Mouse (Mus musculus) stomach, embryonic 16.5 days (tissue): ENCODE results near the gene Tmem106a. TPM values are rescaled to one million over a fixed set of nuclear protein-coding genes. Genes with fewer than 3 reads are reported as not detected.
"Not testable (repeated sequence)": the region's sequence is repeated elsewhere in the genome, so short reads cannot be mapped to it uniquely, and the experiment has no call there.

Experiments
- ATAC-seq: fragments of 200-750 bp; cut with Nextera tagmentation; 2 replicates; pipeline ENCODE4 v1.8.0; 2017; ENCODE audit warnings: moderate number of reproducible peaks, moderate TSS enrichment; ENCODE audit not compliant: insufficient read depth, low FRiP score
- H3K27ac ChIP-seq: fragments of 300-500 bp; sonication (generic); 2 replicates; pipeline ENCODE4 v1.5.1; 2014; ENCODE audit warnings: low read length
- H3K27me3 ChIP-seq: fragments of 300-500 bp; sonication (generic); 2 replicates; pipeline ENCODE4 v1.6.1; 2014; ENCODE audit warnings: low read length, control low read depth, mixed read lengths; ENCODE audit not compliant: control insufficient read depth, insufficient read depth
- H3K36me3 ChIP-seq: fragments of 300-500 bp; sonication (generic); 2 replicates; pipeline ENCODE4 v1.6.1; 2014; ENCODE audit warnings: low read length; ENCODE audit not compliant: control insufficient read depth, insufficient read depth
- H3K4me1 ChIP-seq: fragments of 300-500 bp; sonication (generic); 2 replicates; pipeline ENCODE4 v1.6.1; 2014; ENCODE audit warnings: low read length, control low read depth, mixed read lengths; ENCODE audit not compliant: control insufficient read depth, insufficient read depth
- H3K4me2 ChIP-seq: fragments of 300-500 bp; sonication (generic); 2 replicates; pipeline ENCODE4 v1.6.1; 2014; ENCODE audit warnings: low read depth, low read length, mixed read lengths
- H3K4me3 ChIP-seq: fragments of 300-500 bp; sonication (generic); replicated peaks from 2 replicates; pipeline ENCODE4 v1.5.1; 2014; ENCODE audit warnings: mild to moderate bottlenecking, low read length
- H3K9ac ChIP-seq: fragments of 300-500 bp; sonication (generic); 2 replicates; pipeline ENCODE4 v1.6.1; 2014; ENCODE audit warnings: low read length
- H3K9me3 ChIP-seq: fragments of 300-500 bp; sonication (generic); replicated peaks from 2 replicates; pipeline ENCODE4 v1.6.1; 2016; ENCODE audit warnings: low read length, control low read depth; ENCODE audit not compliant: control insufficient read depth
- WGBS: fragments of 180-500 bp; shearing (Covaris S2); extraction: QIAGEN DNeasy Blood & Tissue Kit; methylation state at CpG from one replicate; pipeline ENCODE4 v1.1.7; 2014; 5-methylcytosine and 5-hydroxymethylcytosine counted together
- polyA plus RNA-seq: library from polyadenylated mRNA; unstranded; fragments of >200 nt; fragmentation: Nextera tagmentation; extraction: Ambion mirVana; gene quantifications from 2 replicates; pipeline ENCODE4 v1.2.1, GENCODE M21; 2015

Gene Tmem106a
- polyA plus RNA-seq, 1 experiment from 2014 or later: 12.4 TPM

DNA sequence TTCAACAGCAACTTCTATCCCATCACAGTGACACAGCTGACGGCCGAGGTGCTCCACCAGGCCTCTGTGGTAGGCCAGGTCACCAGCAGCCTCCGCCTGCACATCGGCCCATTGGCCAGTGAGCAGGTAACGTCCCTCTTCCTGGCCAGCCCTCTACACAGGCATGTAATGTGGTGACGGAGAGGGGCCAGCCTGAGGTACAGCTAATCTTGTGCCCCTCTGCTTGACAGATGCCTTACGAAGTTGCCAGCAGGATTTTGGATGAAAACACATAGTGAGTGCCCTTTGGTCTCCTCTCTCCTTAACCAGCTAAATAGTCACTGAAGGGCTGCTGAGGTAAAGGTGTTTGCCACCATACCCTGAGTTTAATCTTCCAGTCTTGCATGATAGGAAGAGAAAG is 6.8 kb downstream of the Tmem106a start:
- Histone ChIP-seq H3K9me3 (no peaks in the 10 kb centered on the region), H3K27me3 (no peaks in the 10 kb centered on the region), H3K9ac (no peak overlapping the region), H3K27ac (no peak overlapping the region), H3K4me2 (no peak overlapping the region), H3K36me3 (no peaks in the 10 kb centered on the region), H3K4me1 (no peaks in the 10 kb centered on the region), H3K4me3 (no peak overlapping the region)
- ATAC-seq: no peak
- WGBS: 90% methylated on average over 7 of the region's 7 CpGs

DNA sequence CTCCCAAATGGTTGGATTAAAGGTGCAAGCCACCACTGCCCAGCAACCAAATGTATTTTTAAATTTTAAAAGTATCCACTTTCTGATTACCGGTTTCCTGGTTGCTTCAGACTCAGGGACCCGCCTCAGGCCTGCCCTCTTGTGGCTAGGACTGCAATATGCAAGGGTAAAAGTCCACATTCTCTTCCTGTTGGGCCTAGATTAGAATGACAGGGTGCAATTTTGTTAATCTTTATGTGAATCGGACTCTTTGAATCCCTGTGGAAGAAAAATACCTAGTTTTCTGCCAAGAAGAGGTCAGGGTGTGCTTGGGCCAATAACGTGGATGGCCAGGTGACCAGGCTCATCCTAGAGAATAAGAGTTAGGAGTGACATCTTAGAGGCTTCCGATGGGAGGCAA is 7.4 kb downstream of the Tmem106a start:
- Histone ChIP-seq H3K27me3 (no peaks in the 10 kb centered on the region), H3K4me1 (no peaks in the 10 kb centered on the region), H3K27ac (peak overlapping the region; percentile 29), H3K4me3 (no peak overlapping the region), H3K4me2 (no peak overlapping the region), H3K9me3 (no peaks in the 10 kb centered on the region), H3K36me3 (no peaks in the 10 kb centered on the region), H3K9ac (no peak overlapping the region)
- ATAC-seq: no peak
- 32% methylated on average over 5 of the region's 5 CpGs for WGBS

DNA sequence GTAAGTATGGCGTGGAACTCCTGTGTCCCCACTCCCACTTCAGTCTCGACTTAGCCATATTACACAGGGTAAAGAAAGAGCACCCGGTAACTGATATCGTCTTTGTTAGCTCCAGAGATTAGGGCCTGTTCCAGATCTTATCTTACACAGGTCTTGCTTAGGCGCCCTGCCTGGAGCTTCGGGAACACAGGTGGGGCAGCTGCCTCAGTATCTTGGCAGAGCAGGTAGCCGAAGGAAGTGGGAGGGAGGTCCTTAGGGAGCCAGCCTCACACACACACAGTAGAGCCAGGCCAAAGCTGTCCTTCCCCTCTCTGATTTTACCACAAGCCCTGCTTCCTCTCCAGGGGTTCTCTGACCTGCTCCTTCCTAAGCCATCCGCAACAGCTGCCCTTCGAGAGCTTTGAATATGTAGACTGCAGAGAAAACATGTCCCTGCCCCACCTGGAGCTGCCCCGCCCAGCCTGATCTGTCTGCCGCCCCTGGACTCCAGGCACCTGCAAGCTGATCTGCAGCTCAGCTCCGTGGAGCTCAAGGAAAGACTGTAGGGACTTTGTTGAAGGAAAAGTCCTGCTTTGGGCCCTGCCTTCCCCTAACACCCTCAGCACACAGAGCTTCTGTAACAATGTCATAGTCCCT is 8.1 kb downstream of the Tmem106a start:
- no peak overlapping the region for H3K4me2 ChIP-seq
- H3K4me1 ChIP-seq: no peaks in the 10 kb centered on the region
- no peak overlapping the region for H3K4me3 ChIP-seq
- H3K9ac ChIP-seq: no peak overlapping the region
- peak overlapping the region; percentile 29 for H3K27ac ChIP-seq
- no peaks in the 10 kb centered on the region for H3K9me3 ChIP-seq
- ATAC-seq: peak; percentile 56; the same call in 1 of the 2 replicates
- 62% methylated on average over 12 of the region's 12 CpGs for WGBS
- H3K36me3 ChIP-seq: no peaks in the 10 kb centered on the region
- H3K27me3 ChIP-seq: no peaks in the 10 kb centered on the region

DNA sequence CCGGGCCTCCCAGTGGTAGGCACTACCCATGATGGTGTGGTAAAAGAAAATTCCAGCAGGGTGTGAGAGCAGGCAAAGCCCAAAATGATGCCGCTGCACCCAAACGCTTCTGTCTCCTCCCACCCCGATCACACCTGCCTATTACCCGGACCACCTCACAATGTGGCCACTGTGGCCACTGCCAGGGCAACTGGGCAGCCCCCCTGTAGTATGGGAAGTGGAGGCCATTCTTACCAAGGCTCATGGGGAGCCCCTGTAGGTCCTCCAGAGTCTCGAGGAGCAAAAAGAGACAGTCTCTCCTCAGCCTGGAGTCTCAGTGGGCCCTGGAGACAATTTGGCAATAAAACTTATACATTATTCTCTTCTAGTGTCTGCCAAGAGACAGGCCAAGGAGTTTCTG is 17.1 kb downstream of the Tmem106a start, which contains the start of gene Gm11634:
Gene Gm11634, minus strand, starts transcription at position 101 of the 400 bp plus-strand sequence.
- no peaks in the 10 kb centered on the region for H3K36me3 ChIP-seq
- no peaks in the 10 kb centered on the region for H3K9me3 ChIP-seq
- no peak within 1 kb of the TSS for H3K9ac ChIP-seq
- H3K27me3 ChIP-seq: no peaks in the 10 kb centered on the region
- WGBS: 73% methylated on average over 6 of the region's 6 CpGs
- no peaks in the 10 kb centered on the region for H3K4me1 ChIP-seq
- no peak within 1 kb of the TSS for H3K4me2 ChIP-seq
- no peak within 1 kb of the TSS for H3K4me3 ChIP-seq
- ATAC-seq: no peak
- no peak within 1 kb of the TSS for H3K27ac ChIP-seq

DNA sequence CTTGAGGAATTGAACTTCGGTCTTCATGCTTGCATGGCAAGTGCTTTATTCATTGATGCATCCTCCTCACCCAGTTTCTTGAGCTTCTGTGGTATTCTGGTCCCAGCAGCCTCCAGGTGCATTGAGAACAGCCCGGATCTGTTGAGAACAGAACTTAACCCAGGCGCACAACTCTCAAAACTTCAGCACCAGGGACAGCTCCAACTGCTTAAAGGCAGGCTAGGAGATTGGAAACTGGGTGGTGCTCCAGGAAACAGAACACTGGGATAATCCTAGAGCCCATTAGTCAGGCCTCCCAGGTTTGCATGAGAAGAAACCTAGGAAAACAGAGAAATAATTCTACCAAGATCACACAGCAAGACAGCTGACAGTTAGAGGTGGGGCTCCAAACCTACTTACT is 20.4 kb downstream of the Tmem106a start:
- no peak overlapping the region for H3K4me2 ChIP-seq
- 12% methylated on average over 3 of the region's 3 CpGs for WGBS
- no peak overlapping the region for H3K27ac ChIP-seq
- H3K4me1 ChIP-seq: 0 out of 2 replicates have a peak, but pooled peaks cover 3% of the 10 kb centered on the region
- H3K9me3 ChIP-seq: no peaks in the 10 kb centered on the region
- ATAC-seq: no peak
- no peaks in the 10 kb centered on the region for H3K36me3 ChIP-seq
- H3K27me3 ChIP-seq: no peaks in the 10 kb centered on the region
- no peak overlapping the region for H3K4me3 ChIP-seq
- no peak overlapping the region for H3K9ac ChIP-seq

DNA sequence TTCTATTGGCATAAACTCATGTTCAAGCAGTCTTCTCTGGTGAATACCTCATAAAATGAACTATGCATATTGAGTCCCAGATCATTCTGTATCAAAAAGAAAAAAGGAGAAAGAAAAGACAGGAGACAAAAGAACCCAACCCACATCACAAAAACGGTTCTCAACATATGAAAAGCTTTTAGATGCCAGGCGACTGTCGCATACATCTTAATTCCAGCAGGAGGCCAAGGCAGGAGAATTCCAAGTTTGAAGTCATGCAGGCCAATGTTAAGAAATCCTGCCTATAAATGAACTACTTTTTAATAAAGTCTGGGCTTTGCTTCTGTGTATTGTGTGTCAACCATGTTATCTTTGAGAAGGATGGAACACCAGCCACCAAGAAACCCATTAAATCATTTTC is 22.1 kb downstream of the Tmem106a start:
- ATAC-seq: no peak
- H3K27ac ChIP-seq: no peak overlapping the region
- 0 out of 2 replicates have a peak, but pooled peaks cover 3% of the 10 kb centered on the region for H3K4me1 ChIP-seq
- H3K27me3 ChIP-seq: no peaks in the 10 kb centered on the region
- no peaks in the 10 kb centered on the region for H3K9me3 ChIP-seq
- WGBS: 5% methylated on average over 3 of the region's 3 CpGs
- peak overlapping the region; percentile 28 for H3K4me3 ChIP-seq
- peak overlapping the region; percentile 43 for H3K4me2 ChIP-seq
- no peaks in the 10 kb centered on the region for H3K36me3 ChIP-seq
- no peak overlapping the region for H3K9ac ChIP-seq

DNA sequence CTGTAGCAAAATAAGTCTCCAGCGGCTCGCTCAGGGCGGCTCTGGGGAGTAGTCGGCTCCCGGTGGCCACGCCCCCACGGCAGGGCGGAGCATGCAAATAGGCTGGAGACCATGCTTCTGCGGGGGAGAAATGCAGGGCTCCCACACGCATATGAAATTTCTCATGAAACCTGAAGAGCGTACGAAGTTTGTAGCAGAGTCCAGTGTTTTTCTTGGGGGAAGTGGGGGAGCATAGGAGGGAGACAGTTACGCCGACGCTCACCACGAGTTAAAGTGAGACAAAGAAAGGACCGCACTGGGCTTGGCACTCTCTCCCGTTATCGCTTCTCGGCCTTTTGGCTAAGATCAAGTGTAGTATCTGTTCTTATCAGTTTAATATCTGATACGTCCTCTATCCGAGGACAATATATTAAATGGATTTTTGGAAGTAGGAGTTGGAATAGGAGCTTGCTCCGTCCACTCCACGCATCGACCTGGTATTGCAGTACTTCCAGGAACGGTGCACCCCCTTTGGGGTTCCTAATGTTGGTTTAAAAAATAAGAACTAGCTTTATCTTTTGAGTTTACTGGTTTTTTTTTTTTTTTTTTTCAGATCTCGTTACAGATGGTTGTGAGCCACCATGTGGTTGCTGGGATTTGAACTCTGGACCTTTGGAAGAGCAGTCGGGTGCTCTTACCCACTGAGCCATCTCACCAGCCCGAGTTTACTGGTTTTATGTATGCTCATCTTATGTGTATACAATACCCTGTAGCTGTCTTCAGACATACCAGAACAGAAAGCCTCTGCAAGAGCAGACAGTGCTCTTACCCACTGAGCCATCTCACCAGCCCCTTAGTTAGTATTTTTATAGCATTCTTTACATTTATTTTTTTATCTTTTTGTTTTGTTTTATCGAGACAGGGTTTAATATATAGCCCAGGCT is 22.8 kb downstream of the Tmem106a start:
- H3K36me3 ChIP-seq, H3K27me3 ChIP-seq, H3K9me3 ChIP-seq, H3K4me1 ChIP-seq: not testable (repeated sequence)
- ATAC-seq: peak; percentile 81
- 2% methylated on average over 30 of the region's 30 CpGs for WGBS
- Histone ChIP-seq H3K27ac (peak overlapping the region; percentile 57; the same call in 1 of the 2 replicates), H3K4me2 (peak overlapping the region; percentile 43), H3K4me3 (peak overlapping the region; percentile 28), H3K9ac (peak overlapping the region; percentile 32; the same call in 1 of the 2 replicates)

DNA sequence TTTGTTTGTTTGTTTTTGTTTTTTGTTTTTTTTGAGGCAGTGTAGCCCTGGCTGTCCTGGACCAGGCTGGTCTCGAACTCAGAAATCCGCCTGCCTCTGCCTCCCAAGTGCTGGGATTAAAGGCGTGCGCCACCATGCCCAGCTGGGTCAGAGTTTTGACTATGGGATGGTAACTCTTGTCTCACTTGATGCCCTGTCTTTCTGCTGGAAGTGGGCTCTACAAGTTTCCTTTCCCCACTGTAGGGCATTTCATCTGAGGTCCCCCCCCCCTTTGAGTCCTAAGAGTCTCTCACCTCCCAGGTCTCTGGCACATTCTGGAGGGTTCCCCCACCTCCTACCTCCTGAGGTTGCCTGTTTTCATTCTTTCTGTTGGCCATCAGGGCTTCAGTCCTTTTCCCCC is 25.1 kb downstream of the Tmem106a start:
- ATAC-seq: not testable (repeated sequence)

DNA sequence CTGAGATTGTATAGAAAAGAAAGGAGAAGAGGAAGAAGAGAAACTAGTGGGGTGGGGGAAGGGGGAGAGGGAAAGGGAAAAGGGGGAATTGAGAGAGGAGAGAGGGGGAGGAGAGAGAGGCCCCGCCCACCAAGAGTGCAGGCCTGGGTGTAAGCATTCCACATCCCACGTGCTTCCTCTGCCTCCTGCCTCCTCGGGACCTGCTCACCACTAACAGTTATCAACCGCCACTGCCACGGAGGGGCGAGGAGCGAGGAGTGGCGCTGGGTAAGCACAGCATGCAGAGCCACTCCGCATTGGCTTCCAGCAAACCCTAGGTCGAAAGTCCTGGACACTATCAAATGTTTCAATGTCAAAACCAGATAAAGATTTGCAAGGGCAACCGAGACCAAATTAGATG is 28.4 kb downstream of the Tmem106a start:
- peak; percentile 44; the same call in 1 of the 2 replicates for ATAC-seq
- no peaks in the 10 kb centered on the region for H3K27me3 ChIP-seq
- peak overlapping the region; percentile 23; the same call in 1 of the 2 replicates for H3K4me2 ChIP-seq
- H3K36me3 ChIP-seq: no peaks in the 10 kb centered on the region
- H3K27ac ChIP-seq: no peak overlapping the region
- 20% methylated on average over 11 of the region's 11 CpGs for WGBS
- no peaks in the 10 kb centered on the region for H3K4me1 ChIP-seq
- H3K9ac ChIP-seq: no peak overlapping the region; the same call in 1 of the 2 replicates
- no peak overlapping the region for H3K4me3 ChIP-seq
- no peaks in the 10 kb centered on the region for H3K9me3 ChIP-seq

More for the DNA sequence above, 25.1 kb downstream of the Tmem106a start:
- WGBS: 88% methylated on average over 4 of the region's 4 CpGs
- not testable (repeated sequence) for H3K4me3 ChIP-seq, H3K27me3 ChIP-seq, H3K9me3 ChIP-seq, H3K36me3 ChIP-seq, H3K27ac ChIP-seq, H3K4me1 ChIP-seq, H3K4me2 ChIP-seq, H3K9ac ChIP-seq
